Mouse (Mus musculus) MEL (cell line): ENCODE results near the gene Osbpl10. TPM values are rescaled to one million over a fixed set of nuclear protein-coding genes. Genes with fewer than 3 reads are reported as not detected.

ENCODE experiments used
- DNase-seq: peaks from one replicate; pipeline ENCODE4 v3.0.0; 2011; ENCODE audit warnings: low read depth, low spot score
- H3K27ac ChIP-seq: 2 replicates; pipeline ENCODE4 v1.5.1; 2012; ENCODE audit warnings: low read depth, mild to moderate bottlenecking, control low read depth, low read length, moderate library complexity; ENCODE audit not compliant: control insufficient read depth
- H3K27me3 ChIP-seq, 2 experiments: fragments of 150-350 bp in 1 of 2; sonication (generic) in 1 of 2; 2 replicates each; pipeline ENCODE4 v1.6.1; 2012; ENCODE audit warnings: low read length in 2 of 2, mild to moderate bottlenecking in 2 of 2, improper control_type of control experiment in 1 of 2, moderate library complexity in 1 of 2; ENCODE audit not compliant: insufficient read depth in 2 of 2, control insufficient read depth in 1 of 2
- H3K36me3 ChIP-seq, 2 experiments: 2 replicates each; pipeline ENCODE4 v1.6.1; 2012 to 2014; ENCODE audit warnings: low read length in 2 of 2, improper control_type of control experiment in 1 of 2, inconsistent platforms in 1 of 2, mild to moderate bottlenecking in 1 of 2; ENCODE audit not compliant: insufficient read depth in 2 of 2, control insufficient read depth in 1 of 2
- H3K4me1 ChIP-seq, 2 experiments: fragments of 150-350 bp in 1 of 2; sonication (generic) in 1 of 2; 2 replicates each; pipeline ENCODE4 v1.6.1; 2012; ENCODE audit warnings: low read length in 2 of 2, improper control_type of control experiment in 1 of 2, mild to moderate bottlenecking in 1 of 2; ENCODE audit not compliant: insufficient read depth in 2 of 2, control insufficient read depth in 1 of 2
- H3K4me3 ChIP-seq, 2 experiments: fragments of 150-350 bp in 1 of 2; sonication (generic) in 1 of 2; 2 replicates each; pipeline ENCODE4 v1.5.1; 2012; ENCODE audit warnings: low read depth in 2 of 2, low read length in 2 of 2, mild to moderate bottlenecking in 2 of 2, moderate library complexity in 2 of 2, control low read depth in 1 of 2, improper control_type of control experiment in 1 of 2; ENCODE audit not compliant: control insufficient read depth in 1 of 2, insufficient read depth in 1 of 2
- H3K79me2 ChIP-seq: 2 replicates; pipeline ENCODE4 v1.6.1; 2012; ENCODE audit warnings: mild to moderate bottlenecking, low read length, moderate library complexity; ENCODE audit not compliant: control insufficient read depth, poor library complexity, insufficient read depth
- H3K9ac ChIP-seq: 2 replicates; pipeline ENCODE4 v1.6.1; 2012; ENCODE audit warnings: low read depth, mild to moderate bottlenecking, control low read depth, low read length, moderate library complexity; ENCODE audit not compliant: control insufficient read depth, poor library complexity, severe bottlenecking
- H3K9me3 ChIP-seq: fragments of 150-350 bp; sonication (generic); replicated peaks from 2 replicates; pipeline ENCODE4 v1.6.1; 2012; ENCODE audit warnings: mild to moderate bottlenecking, low read length, improper control_type of control experiment, moderate library complexity; ENCODE audit not compliant: insufficient read depth
- BHLHE40 ChIP-seq: IDR thresholded peaks from 2 replicates; pipeline ENCODE4 v1.6.1; 2012; ENCODE audit warnings: low read depth, mild to moderate bottlenecking, inconsistent platforms, low read length, improper control_type of control experiment, borderline replicate concordance
- CHD1 ChIP-seq: IDR thresholded peaks from 2 replicates; pipeline ENCODE4 v1.6.1; 2012; ENCODE audit warnings: low read depth, mild to moderate bottlenecking, inconsistent platforms, low read length, improper control_type of control experiment
- GABPA ChIP-seq: IDR thresholded peaks from 2 replicates; pipeline ENCODE4 v1.6.1; 2012; ENCODE audit warnings: low read depth, mild to moderate bottlenecking, inconsistent platforms, low read length, improper control_type of control experiment, moderate library complexity
- KAT2A ChIP-seq: conservative IDR thresholded peaks from 2 replicates; pipeline ENCODE4 v1.6.1; 2012; ENCODE audit warnings: low read depth, low read length, improper control_type of control experiment, inconsistent platforms
- MAFK ChIP-seq: IDR thresholded peaks from 2 replicates; pipeline ENCODE4 v1.6.1; 2011; ENCODE audit warnings: low read depth, mild to moderate bottlenecking, low read length, improper control_type of control experiment, borderline replicate concordance
- MEF2A ChIP-seq: IDR thresholded peaks from 2 replicates; pipeline ENCODE4 v1.6.1; 2014; ENCODE audit warnings: low read depth, mild to moderate bottlenecking, inconsistent platforms, low read length, improper control_type of control experiment; ENCODE audit not compliant: poor library complexity, insufficient replicate concordance, severe bottlenecking; ENCODE audit errors: extremely low read depth
- NELFE ChIP-seq: IDR thresholded peaks from 2 replicates; pipeline ENCODE4 v1.6.1; 2011; ENCODE audit warnings: low read depth, low read length, improper control_type of control experiment
- NRF1 ChIP-seq: IDR thresholded peaks from 2 replicates; pipeline ENCODE4 v1.6.1; 2014; ENCODE audit warnings: low read depth, mild to moderate bottlenecking, inconsistent platforms, low read length, improper control_type of control experiment, moderate library complexity; ENCODE audit not compliant: poor library complexity, insufficient read depth, severe bottlenecking
- POLR2A ChIP-seq, 2 experiments: IDR thresholded peaks; 2 replicates each; pipeline ENCODE4 v1.6.1; 2011 to 2012; ENCODE audit warnings: low read length in 2 of 2, mild to moderate bottlenecking in 2 of 2, control low read depth in 1 of 2, improper control_type of control experiment in 1 of 2, low read depth in 1 of 2, moderate library complexity in 1 of 2; ENCODE audit not compliant: control insufficient read depth in 1 of 2, insufficient read depth in 1 of 2, poor library complexity in 1 of 2
- POLR2AphosphoS5 ChIP-seq: IDR thresholded peaks from 2 replicates; pipeline ENCODE4 v1.6.1; 2012; ENCODE audit warnings: low read depth, borderline replicate concordance, mild to moderate bottlenecking, inconsistent platforms, low read length, moderate library complexity, mixed read lengths
- RAD21 ChIP-seq: IDR thresholded peaks from 2 replicates; pipeline ENCODE4 v1.6.1; 2011; ENCODE audit warnings: mild to moderate bottlenecking, low read depth, low read length, improper control_type of control experiment
- RCOR1 ChIP-seq: IDR thresholded peaks from 2 replicates; pipeline ENCODE4 v1.6.1; 2012; ENCODE audit warnings: low read depth, mild to moderate bottlenecking, inconsistent platforms, low read length, improper control_type of control experiment
- SIN3A ChIP-seq: IDR thresholded peaks from 2 replicates; pipeline ENCODE4 v1.6.1; 2012; ENCODE audit warnings: low read length, improper control_type of control experiment, inconsistent platforms
- USF1 ChIP-seq: IDR thresholded peaks from 2 replicates; pipeline ENCODE4 v1.6.1; 2014; ENCODE audit warnings: low read depth, mild to moderate bottlenecking, inconsistent platforms, low read length, improper control_type of control experiment, moderate library complexity
- USF2 ChIP-seq, 2 experiments: IDR thresholded peaks; 2 replicates each; pipeline ENCODE4 v1.6.1; 2011 to 2012; ENCODE audit warnings: improper control_type of control experiment in 2 of 2, low read length in 2 of 2, borderline replicate concordance in 1 of 2, inconsistent platforms in 1 of 2, low read depth in 1 of 2, mild to moderate bottlenecking in 1 of 2; ENCODE audit not compliant: insufficient read depth in 1 of 2
- ZKSCAN1 ChIP-seq: IDR thresholded peaks from 2 replicates; pipeline ENCODE4 v1.6.1; 2012; ENCODE audit warnings: low read depth, mild to moderate bottlenecking, inconsistent platforms, low read length, improper control_type of control experiment, moderate library complexity
- ZMIZ1 ChIP-seq: IDR thresholded peaks from 2 replicates; pipeline ENCODE4 v1.6.1; 2012; ENCODE audit warnings: low read depth, mild to moderate bottlenecking, inconsistent platforms, low read length, improper control_type of control experiment, moderate library complexity
- polyA plus RNA-seq, 2 experiments: library from polyadenylated mRNA; stranded (reverse) in 1 of 2; unstranded in 1 of 2; fragments of >175 nt in 1 of 2; fragments of >200 nt in 1 of 2; gene quantifications; 2 replicates each; pipeline versions ENCODE4 v1.2.1 to v1.2.4; 2012; ENCODE audit warnings: low replicate concordance in 2 of 2, low read depth in 1 of 2; ENCODE audit not compliant: insufficient read length in 2 of 2, insufficient read depth in 1 of 2, missing spikeins in 1 of 2
- total RNA-seq: library from RNA; depleted of rRNA; stranded (reverse); fragments of 300-350 nt; gene quantifications from 2 replicates; pipeline ENCODE4 v1.2.3, GENCODE M21; 2012

Osbpl10 gene
- total and polyA plus RNA-seq, 3 experiments: not detected

GRCm38 (mm10) chr9:115224744-115225354 lies 246.5 kb downstream of the Osbpl10 start:
- no peak for DNase-seq
- no peaks in the 10 kb centered on the region for H3K9me3 ChIP-seq
- H3K27ac ChIP-seq: no peak overlapping the region
- H3K4me1 ChIP-seq: no peaks in the 10 kb centered on the region
- H3K79me2 ChIP-seq: no peaks in the 10 kb centered on the region
- no peak overlapping the region for H3K9ac ChIP-seq
- H3K36me3 ChIP-seq: no peaks in the 10 kb centered on the region
- TF ChIP-seq USF2 (IDR thresholded peaks at IDR 0.05; ENCODE audit: borderline replicate concordance in 1 of 2, insufficient read depth in 1 of 2, low read depth in 1 of 2, low read length in 2 of 2) (no peak), POLR2AphosphoS5 (no peak), RAD21 (no peak), NELFE (no peak), MEF2A (no peak), ZKSCAN1 (no peak), SIN3A (no peak), CHD1 (no peak), KAT2A (no peak)
- H3K4me3 ChIP-seq: no peak overlapping the region
- H3K27me3 ChIP-seq: no peaks in the 10 kb centered on the region

- no peak for TF ChIP-seq NELFE
- no peak for TF ChIP-seq MAFK
- no peak for TF ChIP-seq POLR2A (IDR thresholded peaks at IDR 0.05; ENCODE audit: control insufficient read depth in 1 of 2, insufficient read depth in 1 of 2, low read depth in 1 of 2, low read length in 2 of 2, poor library complexity in 1 of 2)
- TF ChIP-seq BHLHE40: no peak
- TF ChIP-seq RCOR1: no peak
- no peak for TF ChIP-seq NRF1
- TF ChIP-seq CHD1: no peak
- no peak for TF ChIP-seq GABPA
- TF ChIP-seq ZMIZ1: no peak
- no peak for TF ChIP-seq POLR2AphosphoS5
- no peak for TF ChIP-seq USF1
- TF ChIP-seq ZKSCAN1: no peak
- Histone ChIP-seq H3K4me3 (no peak overlapping the region), H3K27me3 (no peaks in the 10 kb centered on the region), H3K4me1 (no peaks in the 10 kb centered on the region), H3K79me2 (no peaks in the 10 kb centered on the region), H3K36me3 (no peaks in the 10 kb centered on the region), H3K9ac (no peak overlapping the region), H3K27ac (no peak overlapping the region), H3K9me3 (no peaks in the 10 kb centered on the region)
- DNase-seq: no peak
Observed at GRCm38 (mm10) chr9:115229145-115229544, 250.8 kb downstream of the Osbpl10 start.
